Mouse (Mus musculus) lung, embryonic 14.5 days (tissue): ENCODE measurements at regions not wholly inside any gene's neighbourhood (a gene's known extent, or its start where the extent isn't known, plus 50 kb on each side); places are given as distances from the start of the nearest gene placed in this dataset.

Experiments
- ATAC-seq: fragments of 200-750 bp; cut with Nextera tagmentation; 2 replicates; pipeline ENCODE4 v1.8.0; 2017; ENCODE audit warnings: mild to moderate bottlenecking, moderate TSS enrichment, moderate library complexity; ENCODE audit not compliant: insufficient read depth
- DNase-seq: peaks from one replicate; pipeline ENCODE4 v3.0.0-alpha.2; 2015
- H3K27ac ChIP-seq: fragments of 300-500 bp; sonication (generic); 2 replicates; pipeline ENCODE4 v1.5.1; 2014; ENCODE audit warnings: low read depth, mild to moderate bottlenecking, moderate library complexity
- H3K27me3 ChIP-seq: fragments of 300-500 bp; sonication (generic); 2 replicates; pipeline ENCODE4 v1.6.1; 2014; ENCODE audit warnings: low read length, control low read depth; ENCODE audit not compliant: insufficient read depth
- H3K36me3 ChIP-seq: fragments of 300-500 bp; sonication (generic); 2 replicates; pipeline ENCODE4 v1.6.1; 2014; ENCODE audit warnings: control low read depth; ENCODE audit not compliant: insufficient read depth
- H3K4me1 ChIP-seq: fragments of 300-500 bp; sonication (generic); 2 replicates; pipeline ENCODE4 v1.6.1; 2014; ENCODE audit warnings: antibody characterized with exemption, control low read depth; ENCODE audit not compliant: insufficient read depth
- H3K4me2 ChIP-seq: fragments of 300-500 bp; sonication (generic); 2 replicates; pipeline ENCODE4 v1.6.1; 2014; ENCODE audit warnings: mild to moderate bottlenecking
- H3K4me3 ChIP-seq: fragments of 300-500 bp; sonication (generic); 2 replicates; pipeline ENCODE4 v1.5.1; 2014; ENCODE audit warnings: low read depth, low read length
- H3K9ac ChIP-seq: fragments of 300-500 bp; sonication (generic); 2 replicates; pipeline ENCODE4 v1.6.1; 2014
- H3K9me3 ChIP-seq: fragments of 300-500 bp; sonication (generic); 2 replicates; pipeline ENCODE4 v1.6.1; 2016; ENCODE audit warnings: low read depth, low read length, control low read depth
- CTCF ChIP-seq: IDR thresholded peaks from 2 replicates; pipeline ENCODE4 v1.5.1; 2016; ENCODE audit warnings: antibody characterized with exemption, low read depth
- WGBS: fragments of 180-500 bp; shearing (Covaris S2); extraction: QIAGEN DNeasy Blood & Tissue Kit; methylation state at CpG from one replicate; pipeline ENCODE4 v1.1.7; 2014; 5-methylcytosine and 5-hydroxymethylcytosine counted together

DNA sequence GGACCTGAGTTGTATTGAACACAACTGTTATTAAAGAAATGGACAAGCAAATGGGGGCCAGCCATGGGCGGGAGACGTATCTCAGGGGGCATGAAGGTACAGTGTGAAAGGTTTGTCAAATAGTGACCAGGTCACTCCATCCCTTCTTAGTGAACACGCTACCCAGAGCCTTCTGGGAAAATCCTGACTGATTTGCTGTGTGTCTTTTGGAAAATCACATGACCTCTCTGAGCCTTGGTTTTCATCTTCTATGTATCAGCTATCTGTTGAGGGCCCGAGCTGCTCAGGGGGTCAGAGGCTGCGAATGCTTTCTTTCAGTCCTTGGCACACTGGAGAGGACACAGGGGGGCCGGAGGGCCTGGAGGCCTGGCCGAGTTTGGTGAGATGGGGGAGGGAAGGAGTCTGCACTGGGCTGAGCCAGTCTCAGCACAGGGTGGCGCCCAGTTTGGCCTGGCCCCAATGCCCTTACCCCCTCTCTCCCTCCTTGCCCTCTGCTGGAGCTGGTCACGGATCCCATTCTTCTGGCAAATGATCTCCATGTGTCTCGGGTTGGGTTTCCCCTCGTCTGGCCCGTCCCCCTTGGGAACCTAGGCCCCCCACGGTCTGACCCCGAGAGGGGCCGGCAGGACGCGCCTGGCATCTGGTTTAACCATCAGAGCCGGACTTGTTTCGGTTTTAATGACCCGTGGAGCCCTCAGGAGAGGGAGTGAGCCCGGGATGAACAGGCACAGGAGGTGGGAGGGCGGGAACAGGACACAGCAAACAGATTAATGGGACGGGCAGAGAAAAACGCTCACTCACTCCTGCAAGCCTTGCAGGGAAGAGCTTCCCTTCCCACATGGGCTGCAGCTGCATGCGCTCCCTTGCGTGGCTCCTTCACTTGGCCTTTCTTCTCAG, 113.7 kb downstream of the Mn1 start:
- Histone ChIP-seq H3K9ac (0 out of 2 replicates have a peak overlapping the region, but pooled peaks have one; percentile 10), H3K27me3 (peaks cover 3% of the 10 kb centered on the region; the same call in 1 of the 2 replicates), H3K36me3 (no peaks in the 10 kb centered on the region), H3K4me3 (no peak overlapping the region), H3K9me3 (no peaks in the 10 kb centered on the region), H3K4me1 (peaks cover 14% of the 10 kb centered on the region), H3K27ac (no peak overlapping the region), H3K4me2 (peak overlapping the region; percentile 50)
- peak; percentile 42 for DNase-seq
- 21% methylated on average over 26 of the region's 26 CpGs for WGBS
- no peak for TF ChIP-seq CTCF
- peak; percentile 26; the same call in 1 of the 2 replicates for ATAC-seq

DNA sequence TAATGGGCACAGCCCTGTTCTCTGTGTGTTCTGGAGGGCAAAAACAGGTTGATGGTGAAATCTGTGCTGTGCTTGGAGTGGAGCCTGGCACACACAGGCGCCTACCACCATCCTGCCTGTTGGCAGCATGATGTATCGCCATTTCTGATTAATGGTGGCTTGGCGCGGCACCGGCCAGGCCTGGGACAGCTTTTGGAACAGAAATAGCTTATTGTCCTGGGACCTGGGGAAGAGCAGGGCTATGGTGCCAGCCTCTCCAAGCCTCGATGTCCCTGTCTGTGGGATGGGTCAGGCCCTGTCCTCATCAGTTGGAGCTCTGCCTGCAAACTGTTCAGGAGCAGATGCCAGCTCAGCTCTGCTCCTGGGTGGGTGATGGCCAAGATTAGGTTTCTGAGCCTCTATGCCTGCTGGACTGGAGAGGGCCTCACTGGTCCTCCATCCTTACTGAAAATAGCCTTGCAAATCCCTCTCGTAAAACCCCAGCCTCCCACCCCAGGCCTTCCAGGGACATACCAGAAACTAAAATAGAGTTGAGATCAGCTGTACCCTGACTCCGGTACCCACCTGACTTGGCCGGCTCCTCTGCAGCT, 115.4 kb downstream of the Mn1 start:
- TF ChIP-seq CTCF: no peak
- H3K27ac ChIP-seq: no peak overlapping the region
- 81% methylated on average over 9 of the region's 9 CpGs for WGBS
- DNase-seq (no peak), ATAC-seq (no peak)
- no peak overlapping the region for H3K9ac ChIP-seq
- no peaks in the 10 kb centered on the region for H3K36me3 ChIP-seq
- H3K4me2 ChIP-seq: no peak overlapping the region
- 0 out of 2 replicates have a peak, but pooled peaks cover 3% of the 10 kb centered on the region for H3K27me3 ChIP-seq
- no peak overlapping the region for H3K4me3 ChIP-seq
- no peaks in the 10 kb centered on the region for H3K9me3 ChIP-seq
- peaks cover 14% of the 10 kb centered on the region for H3K4me1 ChIP-seq

DNA sequence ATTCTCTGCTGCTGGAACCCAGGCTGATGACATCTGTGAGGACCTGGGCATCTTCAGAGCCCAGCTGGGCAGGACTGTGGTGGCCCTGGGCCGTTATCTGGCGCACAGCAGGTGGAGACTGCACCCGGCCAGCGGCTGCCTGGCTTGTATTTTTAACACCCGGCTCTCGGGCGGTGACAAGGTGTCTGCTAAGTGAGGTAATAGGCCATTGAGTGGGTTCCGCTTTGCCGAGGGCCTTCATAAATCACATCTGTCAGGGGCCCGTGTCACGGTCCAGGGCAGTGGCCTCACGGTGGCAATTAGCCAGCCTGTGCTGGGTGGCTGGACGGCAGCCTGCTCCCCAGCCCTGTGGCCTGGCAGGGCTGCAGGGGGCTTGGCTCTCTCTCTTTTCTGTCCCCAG, 118.8 kb downstream of the Mn1 start:
- Histone ChIP-seq H3K4me3 (no peak overlapping the region), H3K27me3 (0 out of 2 replicates have a peak, but pooled peaks cover 3% of the 10 kb centered on the region), H3K9ac (no peak overlapping the region), H3K27ac (no peak overlapping the region), H3K4me2 (no peak overlapping the region), H3K36me3 (no peaks in the 10 kb centered on the region), H3K9me3 (no peaks in the 10 kb centered on the region), H3K4me1 (peaks cover 6% of the 10 kb centered on the region; the same call in 1 of the 2 replicates)
- TF ChIP-seq CTCF: no peak
- DNase-seq: peak; percentile 68
- ATAC-seq: peak; percentile 18; the same call in 1 of the 2 replicates
- 6% methylated on average over 13 of the region's 13 CpGs for WGBS

DNA sequence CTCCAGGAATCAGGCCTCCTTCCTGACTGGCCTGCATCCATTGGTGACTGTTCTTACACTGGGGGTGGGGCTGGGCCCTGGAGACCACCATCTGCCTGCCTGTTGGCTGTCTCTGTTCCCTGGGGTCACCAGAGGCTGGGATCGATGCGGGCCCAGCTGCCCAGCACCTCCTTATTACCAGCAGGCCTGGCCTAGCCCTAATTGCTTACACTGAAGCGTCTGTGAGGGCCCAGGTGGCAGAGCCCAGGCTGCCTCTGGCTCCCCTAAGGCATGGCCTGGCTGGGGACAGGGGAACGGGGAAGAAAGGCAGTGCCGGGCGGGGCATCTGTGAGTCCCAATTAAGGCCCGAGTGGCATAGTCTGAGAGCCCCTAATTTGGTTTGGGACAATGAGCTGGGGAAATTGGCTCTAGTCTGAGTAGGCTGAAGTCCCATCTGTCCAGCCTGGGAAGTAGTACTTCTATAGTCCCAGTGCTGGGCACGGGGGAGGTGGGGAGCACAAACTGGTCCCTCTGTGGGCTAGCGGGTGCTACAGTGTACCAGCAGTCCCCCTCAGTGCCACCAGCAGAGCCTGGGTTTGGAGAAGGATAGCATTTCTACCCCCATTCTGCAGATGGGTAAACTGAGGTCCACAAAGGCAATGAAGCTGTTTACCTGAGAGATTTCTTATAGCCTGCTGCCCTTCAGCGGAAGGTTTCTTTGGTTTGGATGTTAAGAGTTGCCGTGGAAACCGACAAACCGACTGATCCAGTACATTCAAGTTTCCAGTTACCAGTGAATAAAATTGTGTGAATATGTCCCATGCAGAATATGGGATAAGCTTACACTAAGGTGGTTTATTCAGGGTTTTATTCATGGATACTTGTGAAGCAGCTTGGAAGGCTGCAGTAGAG, 121.6 kb downstream of the Mn1 start:
- no peaks in the 10 kb centered on the region for H3K9me3 ChIP-seq
- H3K4me2 ChIP-seq: no peak overlapping the region
- no peak overlapping the region for H3K4me3 ChIP-seq
- WGBS: 71% methylated on average over 13 of the region's 13 CpGs
- TF ChIP-seq CTCF: no peak
- DNase-seq (no peak), ATAC-seq (no peak)
- peaks cover 6% of the 10 kb centered on the region; the same call in 1 of the 2 replicates for H3K4me1 ChIP-seq
- no peaks in the 10 kb centered on the region for H3K36me3 ChIP-seq
- no peak overlapping the region for H3K27ac ChIP-seq
- no peak overlapping the region for H3K9ac ChIP-seq
- H3K27me3 ChIP-seq: no peaks in the 10 kb centered on the region

DNA sequence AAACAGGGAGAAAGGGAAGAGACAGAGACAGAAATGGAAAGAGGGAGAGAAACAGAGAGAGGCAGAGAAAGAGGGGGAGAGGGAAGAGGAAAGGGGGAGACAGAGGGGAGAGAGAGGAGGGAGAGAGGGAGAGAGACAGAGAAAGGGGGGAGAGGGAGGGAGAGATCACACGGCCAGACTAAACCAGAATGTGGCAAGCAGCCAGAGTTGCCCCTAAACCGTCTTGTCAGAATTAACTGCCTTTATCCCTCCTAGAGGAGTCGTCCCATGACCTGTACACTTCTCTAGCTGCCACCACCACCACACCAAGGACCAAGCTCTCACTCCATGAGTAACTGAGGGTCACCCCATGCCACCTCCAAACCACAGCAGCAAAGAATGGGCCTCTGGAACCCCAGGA, 123.3 kb downstream of the Mn1 start:
- DNase-seq (peak; percentile 79), ATAC-seq (no peak)
- H3K27me3 ChIP-seq: no peaks in the 10 kb centered on the region
- H3K9me3 ChIP-seq: no peaks in the 10 kb centered on the region
- peaks cover 5% of the 10 kb centered on the region; the same call in 1 of the 2 replicates for H3K4me1 ChIP-seq
- no peak overlapping the region for H3K9ac ChIP-seq
- 20% methylated on average over 3 of the region's 3 CpGs for WGBS
- H3K27ac ChIP-seq: no peak overlapping the region
- H3K4me3 ChIP-seq: no peak overlapping the region
- TF ChIP-seq CTCF: no peak
- no peaks in the 10 kb centered on the region for H3K36me3 ChIP-seq
- H3K4me2 ChIP-seq: no peak overlapping the region

DNA sequence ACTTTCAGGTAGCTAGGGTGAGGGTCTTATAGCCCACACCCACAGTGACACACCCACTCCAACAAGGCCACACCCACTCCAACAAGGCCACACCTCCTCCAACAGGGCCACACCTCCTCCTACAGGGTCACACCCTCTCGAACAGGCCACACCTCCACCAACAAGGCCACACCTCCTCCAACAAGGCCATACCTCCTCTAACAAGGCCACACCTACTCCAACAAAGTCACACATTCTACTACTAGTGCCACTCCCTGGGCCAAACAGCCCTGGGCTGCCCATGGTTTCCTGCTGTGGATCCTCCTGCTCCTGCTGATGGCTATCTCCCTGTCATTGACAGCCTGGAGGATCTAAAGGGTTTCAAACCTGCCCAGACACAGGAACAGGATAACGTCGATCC, 124.9 kb downstream of the Mn1 start:
- no peak for TF ChIP-seq CTCF
- H3K27me3 ChIP-seq: no peaks in the 10 kb centered on the region
- no peak for DNase-seq
- no peak overlapping the region for H3K9ac ChIP-seq
- H3K27ac ChIP-seq: no peak overlapping the region
- no peak overlapping the region for H3K4me2 ChIP-seq
- ATAC-seq: no peak
- H3K36me3 ChIP-seq: no peaks in the 10 kb centered on the region
- peaks cover 3% of the 10 kb centered on the region; the same call in 1 of the 2 replicates for H3K4me1 ChIP-seq
- 61% methylated on average over 3 of the region's 3 CpGs for WGBS
- H3K9me3 ChIP-seq: no peaks in the 10 kb centered on the region
- H3K4me3 ChIP-seq: no peak overlapping the region
